Mouse (Mus musculus): ENCODE measurements around the gene Pcyox1. TPM values are rescaled to one million over a fixed set of nuclear protein-coding genes. Genes with fewer than 3 reads are reported as not detected.
A peak's percentile ranks its signal among the peaks of the same experiment; 100 is the strongest.

Pcyox1 gene
- polyA plus RNA-seq, 1 experiment from 2014 or later = 38.1 TPM

DNA sequence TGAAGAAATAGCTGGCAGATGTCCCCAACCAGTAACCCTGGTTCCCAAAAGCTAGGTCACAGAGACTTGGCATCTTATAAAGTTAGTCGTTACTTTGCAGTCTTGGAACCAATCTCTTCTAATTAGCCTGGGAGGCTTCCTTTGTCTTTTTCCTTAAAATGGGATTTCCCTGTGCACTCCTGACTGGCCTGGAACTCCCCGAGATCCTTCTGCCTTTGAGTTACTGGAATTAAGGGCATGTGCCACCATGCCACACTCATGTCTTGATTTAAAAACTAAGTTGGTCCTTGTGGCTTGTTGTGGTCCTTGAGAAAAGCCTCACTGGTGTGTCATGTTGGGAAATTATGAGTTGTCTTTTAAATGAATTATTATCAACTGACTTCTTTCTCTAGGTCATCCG, 18.6 kb downstream of the Pcyox1 start:
- H3K27ac ChIP-seq = no peak overlapping the region
- 82% methylated on average over 3 of the region's 3 CpGs for WGBS (ENCODE audit: insufficient replicate concordance)
- no peaks in the 10 kb centered on the region for H3K27me3 ChIP-seq
- H3K4me3 ChIP-seq (replicated peaks) = no peak overlapping the region
- no peak overlapping the region for H3K4me2 ChIP-seq
- H3K9ac ChIP-seq = no peak overlapping the region
- no peaks in the 10 kb centered on the region for H3K9me3 ChIP-seq (replicated peaks)
- peaks cover 4% of the 10 kb centered on the region for H3K4me1 ChIP-seq (replicated peaks)
- H3K36me3 ChIP-seq = peaks cover 61% of the 10 kb centered on the region
- ATAC-seq (ENCODE audit: low read depth) = no peak
- no peak for DNase-seq

DNA sequence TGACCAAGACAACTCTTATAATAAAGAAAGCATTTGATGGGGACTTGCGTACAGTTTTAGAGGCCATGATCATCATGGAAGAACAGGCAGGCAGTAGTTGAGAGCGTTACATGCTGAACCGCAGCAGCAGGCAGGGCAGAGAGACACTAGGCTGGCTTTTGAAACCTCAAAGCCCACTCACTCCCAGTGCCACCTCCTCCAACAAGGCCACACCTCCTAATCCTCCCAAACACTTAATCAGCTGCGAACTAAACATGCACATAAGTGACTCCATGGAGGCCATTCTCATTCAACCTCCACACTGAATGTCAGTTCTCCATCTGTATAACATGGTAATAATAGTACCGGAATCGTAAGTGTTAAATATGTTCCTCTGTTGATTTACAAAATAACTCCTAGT, 23.4 kb downstream of the Pcyox1 start:
- H3K27ac ChIP-seq = no peak overlapping the region
- WGBS (ENCODE audit: insufficient replicate concordance) = 88% methylated on average over 6 of the region's 6 CpGs
- ATAC-seq (ENCODE audit: low read depth) (no peak), DNase-seq (no peak)
- peaks cover 29% of the 10 kb centered on the region for H3K4me1 ChIP-seq (replicated peaks)
- H3K4me2 ChIP-seq = peak overlapping the region; percentile 90
- no peak overlapping the region for H3K9ac ChIP-seq
- no peaks in the 10 kb centered on the region for H3K27me3 ChIP-seq
- H3K4me3 ChIP-seq (replicated peaks) = 0 out of 2 replicates have a peak overlapping the region, but pooled peaks have one; percentile 92
- H3K9me3 ChIP-seq (replicated peaks) = no peaks in the 10 kb centered on the region
- peaks cover 53% of the 10 kb centered on the region for H3K36me3 ChIP-seq

DNA sequence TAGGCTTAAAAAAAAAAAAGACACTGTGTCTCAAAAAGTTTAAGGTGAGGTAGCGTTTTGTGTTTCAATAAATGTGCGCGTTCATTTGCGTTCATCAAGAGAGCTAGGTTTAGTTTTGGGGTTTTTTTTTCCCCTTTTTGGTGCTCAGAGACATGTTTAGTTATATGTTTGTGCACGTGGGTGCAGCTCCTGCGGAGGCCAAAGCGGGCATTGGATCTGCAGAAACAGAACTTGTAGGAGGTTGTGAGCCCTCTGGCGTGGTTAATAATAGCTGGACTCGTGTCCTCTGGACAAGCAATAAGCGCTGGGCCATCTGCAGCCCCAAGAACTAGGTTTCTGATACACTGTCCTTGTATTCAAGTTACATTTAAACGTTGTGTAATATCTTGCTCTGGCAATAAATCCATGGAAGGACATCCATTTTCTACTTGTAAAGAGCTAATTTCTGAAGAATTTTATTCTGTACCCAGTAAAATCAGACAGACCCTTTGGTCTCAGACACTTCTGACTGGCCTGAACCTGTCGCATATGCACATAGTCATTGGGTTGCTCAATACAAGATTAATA, 24.9 kb downstream of the Pcyox1 start:
- WGBS (ENCODE audit: insufficient replicate concordance) = 2% methylated on average over 12 of the region's 12 CpGs

DNA sequence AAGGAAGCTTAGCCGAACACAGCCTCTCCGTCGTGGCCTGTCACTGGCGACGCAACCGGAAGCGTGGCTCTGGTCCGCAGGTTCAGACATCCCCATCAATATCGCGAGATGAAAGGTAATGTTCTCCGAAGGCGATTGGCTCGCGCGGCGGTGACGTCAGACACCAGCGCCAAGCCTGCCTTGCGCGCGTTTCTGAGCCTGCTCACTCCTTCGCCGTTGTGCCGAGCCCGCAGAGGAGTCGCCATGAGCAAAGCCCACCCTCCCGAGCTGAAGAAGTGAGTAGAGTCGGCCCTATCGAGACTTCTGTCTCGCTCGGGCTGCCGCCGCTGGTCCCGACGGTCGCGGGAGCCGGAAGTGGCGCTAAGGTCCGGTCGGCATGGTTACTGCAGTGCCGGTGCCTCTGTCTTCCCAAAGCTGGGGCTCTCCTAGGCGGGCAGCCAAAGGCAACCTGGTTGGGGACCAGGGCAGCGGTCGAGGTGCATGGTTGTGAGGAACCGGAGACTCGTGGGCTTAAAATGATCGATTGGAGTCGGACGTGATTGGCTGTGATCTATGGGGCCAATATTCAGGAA, 25.5 kb downstream of the Pcyox1 start:
- H3K4me1 ChIP-seq (replicated peaks) = peaks cover 48% of the 10 kb centered on the region
- peak overlapping the region; percentile 86 for H3K27ac ChIP-seq
- H3K27me3 ChIP-seq = no peaks in the 10 kb centered on the region
- ATAC-seq (ENCODE audit: low read depth) (peak; percentile 93), DNase-seq (peak; percentile 93)
- no peaks in the 10 kb centered on the region for H3K9me3 ChIP-seq (replicated peaks)
- peak overlapping the region; percentile 92 for H3K4me3 ChIP-seq (replicated peaks)
- H3K4me2 ChIP-seq = peak overlapping the region; percentile 90
- WGBS (ENCODE audit: insufficient replicate concordance) = under 1% methylated on average over 50 of the region's 50 CpGs
- H3K9ac ChIP-seq = peak overlapping the region; percentile 91
- peaks cover 40% of the 10 kb centered on the region for H3K36me3 ChIP-seq

More for the DNA sequence above, 24.9 kb downstream of the Pcyox1 start:
- H3K4me2 ChIP-seq = peak overlapping the region; percentile 90
- H3K27ac ChIP-seq = peak overlapping the region; percentile 86
- ATAC-seq (ENCODE audit: low read depth) = no peak
- H3K9me3 ChIP-seq (replicated peaks) = no peaks in the 10 kb centered on the region
- peak overlapping the region; percentile 92 for H3K4me3 ChIP-seq (replicated peaks)
- peak overlapping the region; percentile 91 for H3K9ac ChIP-seq
- H3K36me3 ChIP-seq = peaks cover 46% of the 10 kb centered on the region
- H3K4me1 ChIP-seq (replicated peaks) = peaks cover 42% of the 10 kb centered on the region
- H3K27me3 ChIP-seq = no peaks in the 10 kb centered on the region
- no peak for DNase-seq

DNA sequence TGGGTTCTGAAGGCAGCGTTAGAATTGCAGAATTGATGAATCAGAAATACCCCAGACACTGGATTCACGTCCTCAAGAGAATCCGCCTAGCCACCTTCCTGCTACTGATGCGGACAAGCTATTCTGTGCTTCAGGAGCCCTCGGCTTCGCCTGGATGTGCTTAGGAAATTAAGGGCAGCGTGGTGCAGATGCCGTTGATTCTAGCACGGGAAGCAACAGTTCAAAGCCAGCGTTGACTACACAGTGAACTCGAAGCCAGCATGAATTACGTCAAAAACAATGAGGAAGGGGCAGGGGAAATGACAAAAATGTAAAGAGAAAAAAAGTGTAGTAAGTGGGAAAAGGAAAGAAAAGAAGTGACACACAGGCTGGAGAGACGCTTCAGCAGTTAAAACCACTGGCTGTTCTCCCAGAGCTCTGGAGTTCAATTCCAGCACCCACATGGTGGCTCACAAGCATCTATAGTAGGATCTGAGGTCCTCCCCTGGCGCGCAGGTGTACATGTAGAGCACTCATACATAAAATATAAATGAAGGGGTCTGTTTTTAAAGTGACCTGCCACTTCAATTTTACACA, 26.1 kb downstream of the Pcyox1 start, which contains the start of gene Snrpg:
TSS of gene Snrpg (plus strand) at position 541 of the 576 bp plus-strand sequence.
- DNase-seq = no peak
- H3K9me3 ChIP-seq (replicated peaks) = no peaks in the 10 kb centered on the region

DNA sequence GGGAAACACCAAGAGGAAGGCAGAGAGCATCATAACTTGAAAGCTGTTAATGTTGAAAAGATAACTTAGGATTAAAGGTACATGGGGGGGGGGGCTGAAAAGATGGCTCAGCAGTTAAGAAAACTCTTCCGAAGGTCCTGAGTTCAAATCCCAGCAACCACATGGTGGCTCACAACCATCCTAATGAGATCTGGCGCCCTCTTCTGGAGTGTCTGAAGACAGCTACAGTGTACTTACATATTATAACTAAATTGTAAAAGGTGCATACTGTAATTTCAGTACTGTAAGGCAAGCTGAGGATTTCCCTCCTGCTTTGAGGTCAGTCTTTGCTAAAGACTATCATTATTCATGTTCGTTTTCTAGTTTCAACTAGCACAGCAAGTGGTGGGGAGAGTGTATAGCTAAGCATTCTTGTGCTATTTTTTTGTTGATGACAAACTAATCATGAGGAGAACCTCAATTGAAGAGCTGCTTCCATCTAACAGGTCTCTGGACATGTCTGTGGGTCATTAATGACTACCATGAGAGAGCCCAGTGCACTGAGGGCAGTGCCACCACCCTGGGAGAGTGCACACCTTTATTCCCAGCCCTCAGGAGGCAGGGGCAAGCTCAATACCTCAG, 26.8 kb downstream of the Pcyox1 start:
- WGBS (ENCODE audit: insufficient replicate concordance) = 64% methylated on average over 3 of the region's 3 CpGs
- H3K9me3 ChIP-seq (replicated peaks) = no peaks in the 10 kb centered on the region
- peak overlapping the region; percentile 86 for H3K27ac ChIP-seq
- peaks cover 56% of the 10 kb centered on the region for H3K4me1 ChIP-seq (replicated peaks)
- H3K9ac ChIP-seq = peak overlapping the region; percentile 79
- H3K4me2 ChIP-seq = peak overlapping the region; percentile 90
- peaks cover 30% of the 10 kb centered on the region for H3K36me3 ChIP-seq
- DNase-seq (peak; percentile 24), ATAC-seq (ENCODE audit: low read depth) (no peak)
- no peaks in the 10 kb centered on the region for H3K27me3 ChIP-seq
- peak overlapping the region; percentile 92 for H3K4me3 ChIP-seq (replicated peaks)

More for the DNA sequence above, 26.1 kb downstream of the Pcyox1 start, which contains the start of gene Snrpg:
- H3K4me3 ChIP-seq (replicated peaks) = peak within 1 kb of the TSS; percentile 92
- H3K27me3 ChIP-seq = no peaks in the 10 kb centered on the region
- 15% methylated on average over 15 of the region's 15 CpGs for WGBS (ENCODE audit: insufficient replicate concordance)
- peak within 1 kb of the TSS; percentile 86 for H3K27ac ChIP-seq
- H3K36me3 ChIP-seq = peaks cover 34% of the 10 kb centered on the region
- ATAC-seq (ENCODE audit: low read depth) = peak; percentile 29; the same call in 1 of the 2 replicates
- H3K9ac ChIP-seq = peak within 1 kb of the TSS; percentile 91
- H3K4me1 ChIP-seq (replicated peaks) = peaks cover 54% of the 10 kb centered on the region
- H3K4me2 ChIP-seq = peak within 1 kb of the TSS; percentile 90

DNA sequence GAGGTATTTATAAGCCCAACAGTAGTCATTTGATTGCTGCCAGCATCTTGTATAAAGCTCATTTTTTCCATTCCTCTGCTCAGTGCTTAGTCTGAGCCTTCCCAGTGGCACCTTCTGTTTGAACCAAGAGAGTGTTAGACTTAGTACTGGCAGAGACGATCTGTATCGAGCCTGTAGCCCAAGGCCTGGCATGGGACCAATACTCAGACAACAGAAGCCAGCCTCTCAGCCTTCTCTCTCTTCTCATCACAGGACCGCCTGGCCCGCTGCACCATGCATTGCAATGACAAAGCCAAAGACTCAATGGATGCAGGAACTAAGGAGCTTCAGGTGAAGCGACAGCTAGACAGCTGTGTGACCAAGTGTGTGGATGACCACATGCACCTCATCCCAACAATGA, 28.5 kb downstream of the Pcyox1 start:
- no peak overlapping the region for H3K4me3 ChIP-seq (replicated peaks)
- ATAC-seq (ENCODE audit: low read depth) (no peak), DNase-seq (no peak)
- H3K9ac ChIP-seq = no peak overlapping the region
- H3K9me3 ChIP-seq (replicated peaks) = no peaks in the 10 kb centered on the region
- H3K4me1 ChIP-seq (replicated peaks) = peaks cover 63% of the 10 kb centered on the region
- no peak overlapping the region for H3K27ac ChIP-seq
- H3K36me3 ChIP-seq = peaks cover 15% of the 10 kb centered on the region
- WGBS (ENCODE audit: insufficient replicate concordance) = 84% methylated on average over 5 of the region's 5 CpGs
- H3K27me3 ChIP-seq = no peaks in the 10 kb centered on the region
- no peak overlapping the region for H3K4me2 ChIP-seq

DNA sequence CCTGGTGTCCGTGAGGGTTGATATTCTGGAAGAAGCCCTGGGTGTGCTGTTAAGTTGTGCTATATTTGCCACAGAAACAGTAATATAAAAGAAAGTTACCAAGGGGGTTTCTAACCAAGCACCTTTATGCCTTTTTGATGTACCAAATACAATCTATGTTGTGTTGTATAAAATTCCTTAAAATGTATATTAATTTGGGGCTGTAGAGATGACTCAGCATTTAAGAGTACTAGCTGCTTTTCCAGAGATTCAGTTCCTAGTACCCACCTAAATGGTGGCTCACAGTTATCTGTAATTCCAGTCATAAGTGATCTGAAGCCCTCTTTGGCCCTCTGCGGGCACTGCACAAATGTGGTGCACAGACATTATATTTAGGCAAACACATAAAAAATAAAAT, 30.1 kb downstream of the Pcyox1 start:
- peak overlapping the region; percentile 98 for H3K4me2 ChIP-seq
- peaks cover 11% of the 10 kb centered on the region for H3K36me3 ChIP-seq
- ATAC-seq (ENCODE audit: low read depth) (no peak), DNase-seq (peak; percentile 8)
- H3K27me3 ChIP-seq = no peaks in the 10 kb centered on the region
- H3K4me3 ChIP-seq (replicated peaks) = peak overlapping the region; percentile 72
- H3K27ac ChIP-seq = peak overlapping the region; percentile 84
- peaks cover 46% of the 10 kb centered on the region for H3K4me1 ChIP-seq (replicated peaks)
- H3K9me3 ChIP-seq (replicated peaks) = no peaks in the 10 kb centered on the region
- WGBS (ENCODE audit: insufficient replicate concordance) = 58% methylated on average over 2 of the region's 2 CpGs
- peak overlapping the region; percentile 80 for H3K9ac ChIP-seq

DNA sequence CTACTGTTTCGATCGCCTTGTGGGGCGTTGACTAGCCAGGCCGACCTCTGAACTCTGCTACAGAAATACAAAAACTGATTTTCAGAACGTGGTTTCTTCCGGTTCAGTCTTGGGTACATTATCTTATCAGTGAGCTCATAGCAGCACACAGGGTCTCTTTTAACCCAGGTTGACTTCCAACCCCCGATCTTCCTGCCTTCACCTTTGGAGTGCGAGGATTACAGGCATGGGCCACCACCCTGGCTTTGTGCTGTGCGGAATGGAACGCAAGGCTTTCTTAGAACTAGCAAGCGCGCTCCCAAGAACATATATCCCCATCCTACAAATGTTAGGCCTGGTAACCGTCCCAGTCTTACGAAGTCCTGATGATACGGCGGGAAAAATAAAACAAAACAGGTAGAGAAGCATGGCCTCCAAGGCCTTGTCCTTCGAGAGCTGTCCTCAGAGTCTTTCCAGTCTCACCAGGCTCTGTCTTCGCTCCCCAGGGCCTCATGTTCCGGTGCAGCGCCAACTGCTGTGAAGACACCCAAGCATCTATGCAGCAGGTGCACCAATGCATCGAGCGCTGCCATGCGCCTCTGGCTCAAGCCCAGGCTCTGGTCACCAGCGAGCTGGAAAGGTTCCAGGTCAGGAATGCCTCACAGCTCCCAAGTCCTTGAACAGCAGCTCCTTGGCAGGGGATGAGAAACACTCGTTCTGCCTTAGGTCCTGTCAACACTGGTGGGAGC, 30.7 kb downstream of the Pcyox1 start:
- 36% methylated on average over 25 of the region's 25 CpGs for WGBS (ENCODE audit: insufficient replicate concordance)
- H3K27ac ChIP-seq = peak overlapping the region; percentile 84
- H3K27me3 ChIP-seq = no peaks in the 10 kb centered on the region
- H3K4me3 ChIP-seq (replicated peaks) = peak overlapping the region; percentile 72
- peaks cover 46% of the 10 kb centered on the region for H3K4me1 ChIP-seq (replicated peaks)
- peak overlapping the region; percentile 98 for H3K4me2 ChIP-seq
- DNase-seq (peak; percentile 29), ATAC-seq (ENCODE audit: low read depth) (no peak; the same call in 1 of the 2 replicates)
- H3K9me3 ChIP-seq (replicated peaks) = no peaks in the 10 kb centered on the region
- peak overlapping the region; percentile 80 for H3K9ac ChIP-seq
- peaks cover 11% of the 10 kb centered on the region for H3K36me3 ChIP-seq

DNA sequence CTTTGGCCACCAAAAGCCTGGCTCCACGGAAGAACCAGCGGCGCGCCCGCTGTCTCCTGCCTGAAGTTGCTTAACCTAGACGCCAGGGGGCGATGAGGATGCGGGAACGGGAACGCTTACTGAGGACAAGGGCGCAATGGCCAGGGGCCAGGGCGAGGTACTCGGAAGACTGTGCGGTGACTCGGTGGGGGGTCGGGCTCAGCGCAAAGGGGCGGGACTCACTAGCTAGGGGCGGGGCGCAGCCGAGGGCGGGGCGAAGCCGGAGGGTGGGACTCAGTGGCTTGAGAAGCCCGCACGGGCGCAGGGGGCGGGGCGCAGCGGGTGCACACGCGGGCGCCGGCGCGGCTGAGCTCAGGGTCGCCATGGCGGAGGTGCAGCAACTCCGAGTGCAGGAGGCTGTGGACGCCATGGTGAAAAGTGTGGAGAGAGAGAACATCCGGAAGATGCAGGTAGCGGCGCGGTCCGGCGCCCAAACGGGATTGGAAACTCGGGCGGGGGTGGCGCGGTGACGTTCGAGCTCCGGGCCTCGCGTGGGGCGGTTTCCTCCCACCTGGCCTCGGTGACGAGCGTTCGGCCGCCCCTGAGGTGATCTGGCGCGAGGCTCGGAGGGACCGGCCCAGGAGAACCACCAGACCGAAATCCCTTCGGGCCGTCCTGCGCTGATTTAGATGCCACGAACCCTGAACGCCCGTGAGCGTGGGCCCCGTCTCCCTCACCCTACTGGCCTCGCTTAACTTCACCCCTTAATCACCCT, 31.4 kb downstream of the Pcyox1 start, which contains the start of gene Fam136a:
TSS of gene Fam136a (plus strand) at position 276 of the 754 bp plus-strand sequence.
- ATAC-seq (ENCODE audit: low read depth) = peak; percentile 95
- H3K4me3 ChIP-seq (replicated peaks) = peak within 1 kb of the TSS; percentile 72
- peaks cover 11% of the 10 kb centered on the region for H3K36me3 ChIP-seq
- peak within 1 kb of the TSS; percentile 84 for H3K27ac ChIP-seq
- WGBS (ENCODE audit: insufficient replicate concordance) = under 1% methylated on average over 75 of the region's 76 CpGs
- H3K4me2 ChIP-seq = peak within 1 kb of the TSS; percentile 98
- peak; percentile 90 for DNase-seq
- H3K9me3 ChIP-seq (replicated peaks) = no peaks in the 10 kb centered on the region
- H3K9ac ChIP-seq = peak within 1 kb of the TSS; percentile 80
- peaks cover 40% of the 10 kb centered on the region for H3K4me1 ChIP-seq (replicated peaks)
- H3K27me3 ChIP-seq = no peaks in the 10 kb centered on the region

All from liver, embryonic 13.5 days (tissue).